Mouse (Mus musculus) stomach, postnatal 0 days (tissue): ENCODE measurements around the gene Golga7b.

ENCODE experiments used
- CTCF ChIP-seq: IDR thresholded peaks from 2 replicates; pipeline ENCODE4 v1.5.1; 2016; ENCODE audit warnings: antibody characterized with exemption, low read depth, mild to moderate bottlenecking, moderate library complexity
- EP300 ChIP-seq: optimal IDR thresholded peaks from 2 replicates; pipeline ENCODE3; 2016; ENCODE audit warnings: antibody characterized with exemption

GRCm38 (mm10) chr19:42271182-42271581, 23.8 kb downstream of the Golga7b start:
- TF ChIP-seq EP300, result no peak
- no peak for TF ChIP-seq CTCF
